Mouse (Mus musculus): ENCODE measurements around the gene Rtkn2. TPM values are rescaled to one million over a fixed set of nuclear protein-coding genes. Genes with fewer than 3 reads are reported as not detected.

Rtkn2 gene
- total and polyA plus RNA-seq, 3 experiments = 1.1 to 1.3 TPM; not detected in 1

GRCm38 (mm10) chr10:68054131-68054530 lies 74.8 kb downstream of the Rtkn2 start:
- Histone ChIP-seq H3K4me1 (ENCODE audit: control insufficient read depth in 1 of 2, insufficient read depth in 2 of 2, low read length in 2 of 2) (peaks cover 0 to 6% of the 10 kb centered on the region in 2 experiments; a peak in 1 of 4 replicates), H3K36me3 (ENCODE audit: control insufficient read depth in 1 of 2, insufficient read depth in 2 of 2, low read length in 2 of 2) (peaks cover 0 to 2% of the 10 kb centered on the region in 2 experiments; a peak in 1 of 4 replicates), H3K9me3 (replicated peaks; ENCODE audit: insufficient read depth, low read length) (no peaks in the 10 kb centered on the region), H3K4me3 (ENCODE audit: control insufficient read depth in 1 of 2, insufficient read depth in 1 of 2, low read depth in 2 of 2, low read length in 2 of 2) (no peak overlapping the region), H3K27me3 (ENCODE audit: control insufficient read depth in 1 of 2, insufficient read depth in 2 of 2, low read length in 2 of 2) (no peaks in the 10 kb centered on the region), H3K79me2 (ENCODE audit: control insufficient read depth, insufficient read depth, low read length, poor library complexity) (no peaks in the 10 kb centered on the region), H3K27ac (ENCODE audit: control insufficient read depth, low read depth, low read length) (no peak overlapping the region), H3K9ac (ENCODE audit: control insufficient read depth, low read depth, low read length, poor library complexity, severe bottlenecking) (no peak overlapping the region)
- DNase-seq (ENCODE audit: low read depth, low spot score) = peak; percentile 8
- TF ChIP-seq CHD1 (IDR thresholded peaks at IDR 0.05; ENCODE audit: low read depth, low read length) (no peak), GABPA (IDR thresholded peaks at IDR 0.05; ENCODE audit: low read depth, low read length) (no peak), USF2 (IDR thresholded peaks at IDR 0.05; ENCODE audit: borderline replicate concordance in 1 of 2, insufficient read depth in 1 of 2, low read depth in 1 of 2, low read length in 2 of 2) (no peak), SIN3A (IDR thresholded peaks at IDR 0.05; ENCODE audit: low read length) (no peak), ZMIZ1 (IDR thresholded peaks at IDR 0.05; ENCODE audit: low read depth, low read length) (no peak), MEF2A (IDR thresholded peaks at IDR 0.05; ENCODE audit: extremely low read depth, insufficient replicate concordance, low read depth, low read length, poor library complexity, severe bottlenecking) (no peak), EP300 (IDR thresholded peaks at IDR 0.05; ENCODE audit: low read depth in 1 of 2, low read length in 2 of 2) (no peak), MYB (IDR thresholded peaks at IDR 0.05; ENCODE audit: low read depth, low read length) (no peak), POLR2AphosphoS2 (IDR thresholded peaks at IDR 0.05; ENCODE audit: low read length) (no peak), USF1 (IDR thresholded peaks at IDR 0.05; ENCODE audit: low read depth, low read length) (no peak), SMC3 (IDR thresholded peaks at IDR 0.05; ENCODE audit: low read depth, low read length) (no peak), BHLHE40 (IDR thresholded peaks at IDR 0.05; ENCODE audit: borderline replicate concordance, low read depth, low read length) (no peak), NRF1 (IDR thresholded peaks at IDR 0.05; ENCODE audit: insufficient read depth, low read depth, low read length, poor library complexity, severe bottlenecking) (no peak), HCFC1 (IDR thresholded peaks at IDR 0.05; ENCODE audit: low read depth, low read length) (no peak), ZC3H11A (IDR thresholded peaks at IDR 0.05; ENCODE audit: low read depth, low read length) (no peak), GATA1 (IDR thresholded peaks at IDR 0.05; ENCODE audit: low read depth, low read length) (no peak), MYC (IDR thresholded peaks at IDR 0.05; ENCODE audit: low read depth, low read length) (no peak)

GRCm38 (mm10) chr10:68054706-68055105 lies 75.3 kb downstream of the Rtkn2 start:
- TF ChIP-seq BHLHE40 (IDR thresholded peaks at IDR 0.05; ENCODE audit: borderline replicate concordance, low read depth, low read length) = no peak
- no peak for TF ChIP-seq MAX (IDR thresholded peaks at IDR 0.05; ENCODE audit: low read length)
- no peak for TF ChIP-seq CHD1 (IDR thresholded peaks at IDR 0.05; ENCODE audit: low read depth, low read length)
- TF ChIP-seq EP300 (IDR thresholded peaks at IDR 0.05; ENCODE audit: low read depth in 1 of 2, low read length in 2 of 2) = no peak
- no peak for TF ChIP-seq NELFE (IDR thresholded peaks at IDR 0.05; ENCODE audit: low read depth, low read length)
- no peak for TF ChIP-seq POLR2A (IDR thresholded peaks at IDR 0.05; ENCODE audit: control insufficient read depth in 1 of 2, insufficient read depth in 1 of 2, low read depth in 1 of 2, low read length in 2 of 2, poor library complexity in 1 of 2)
- H3K27ac ChIP-seq (ENCODE audit: control insufficient read depth, low read depth, low read length) = no peak overlapping the region
- H3K4me1 ChIP-seq (ENCODE audit: control insufficient read depth in 1 of 2, insufficient read depth in 2 of 2, low read length in 2 of 2) = peaks cover 0 to 6% of the 10 kb centered on the region in 2 experiments; a peak in 1 of 4 replicates
- no peak overlapping the region for H3K4me3 ChIP-seq (ENCODE audit: control insufficient read depth in 1 of 2, insufficient read depth in 1 of 2, low read depth in 2 of 2, low read length in 2 of 2)
- H3K9ac ChIP-seq (ENCODE audit: control insufficient read depth, low read depth, low read length, poor library complexity, severe bottlenecking) = no peak overlapping the region
- H3K27me3 ChIP-seq (ENCODE audit: control insufficient read depth in 1 of 2, insufficient read depth in 2 of 2, low read length in 2 of 2) = no peaks in the 10 kb centered on the region
- peaks cover 0 to 2% of the 10 kb centered on the region in 2 experiments; a peak in 1 of 4 replicates for H3K36me3 ChIP-seq (ENCODE audit: control insufficient read depth in 1 of 2, insufficient read depth in 2 of 2, low read length in 2 of 2)
- no peak for DNase-seq (ENCODE audit: low read depth, low spot score)
- no peaks in the 10 kb centered on the region for H3K79me2 ChIP-seq (ENCODE audit: control insufficient read depth, insufficient read depth, low read length, poor library complexity)
- H3K9me3 ChIP-seq (replicated peaks; ENCODE audit: insufficient read depth, low read length) = no peaks in the 10 kb centered on the region
